Comparison of ENCODE assay signal across 8 mouse cellular contexts in genomic region chr4:128805150-128806042, GRCm38 (mm10). TPM values are rescaled to one million over a fixed set of nuclear protein-coding genes. Genes with fewer than 3 reads are reported as not detected.
DNase-seq lines count a peak whose midpoint lies in the region; ATAC-seq and TF ChIP-seq lines count a peak whose summit lies in the region.

No protein-coding gene starts in this region.

- no peaks in the 10 kb centered on the region for H3K27me3 ChIP-seq in liver, embryonic 13.5 days
- no peaks in the 10 kb centered on the region for H3K27me3 ChIP-seq in neural tube, embryonic 11.5 days (ENCODE audit: control insufficient read depth, insufficient read depth, low read length)

- peaks cover 5% of the 10 kb centered on the region; the same call in 1 of the 2 replicates for H3K4me1 ChIP-seq in embryonic fibroblast, embryonic 13.5 days (ENCODE audit: control insufficient read depth, insufficient read depth, low read length)
- peaks cover 63% of the 10 kb centered on the region for H3K4me1 ChIP-seq in liver, embryonic 13.5 days (replicated peaks)
- peaks cover 25% of the 10 kb centered on the region for H3K4me1 ChIP-seq in neural tube, embryonic 11.5 days (ENCODE audit: control insufficient read depth, insufficient read depth, low read length)

- no peak for TF ChIP-seq CTCF in embryonic fibroblast, embryonic 13.5 days (IDR thresholded peaks at IDR 0.05; ENCODE audit: borderline replicate concordance, insufficient read depth, low read length)

- peak overlapping the region; percentile 88 for H3K4me3 ChIP-seq in embryonic fibroblast, embryonic 13.5 days (ENCODE audit: insufficient read depth, low read length)
- peak overlapping the region; percentile 88 for H3K4me3 ChIP-seq in liver, embryonic 13.5 days (replicated peaks)
- peak overlapping the region; percentile 99 for H3K4me3 ChIP-seq in neural tube, embryonic 11.5 days (ENCODE audit: low read depth, low read length)

- no peaks in the 10 kb centered on the region for H3K9me3 ChIP-seq in liver, embryonic 13.5 days (replicated peaks)
- H3K9me3 ChIP-seq in neural tube, embryonic 11.5 days (ENCODE audit: control insufficient read depth, low read length) = no peaks in the 10 kb centered on the region

- ATAC-seq in liver, embryonic 13.5 days (ENCODE audit: low read depth) = peak; percentile 8; the same call in 1 of the 2 replicates
- ATAC-seq in neural tube, embryonic 11.5 days (ENCODE audit: insufficient read depth, low FRiP score, low TSS enrichment) = peak; percentile 13; the same call in 1 of the 2 replicates
- no peak for ATAC-seq in erythroid progenitor cell, adult 5-6 weeks (replicated peaks; ENCODE audit: low FRiP score, poor library complexity, severe bottlenecking)

- intact Hi-C loops in left cerebral cortex, postnatal 25 days (cut with DNase I) = no loop called here
- intact Hi-C loops in left cerebral cortex, postnatal 4 days (cut with DNase I) = no loop called here

- peak overlapping the region; percentile 45 for H3K27ac ChIP-seq in embryonic fibroblast, embryonic 13.5 days (ENCODE audit: insufficient read depth, low read length)
- H3K27ac ChIP-seq in liver, embryonic 13.5 days = peak overlapping the region; percentile 95
- H3K27ac ChIP-seq in neural tube, embryonic 11.5 days (ENCODE audit: low read depth, low read length) = peak overlapping the region; percentile 100

- H3K4me2 ChIP-seq in liver, embryonic 13.5 days = peak overlapping the region; percentile 99
- peak overlapping the region; percentile 98 for H3K4me2 ChIP-seq in neural tube, embryonic 11.5 days (ENCODE audit: low read depth)

- no peak for TF ChIP-seq POLR2A in embryonic fibroblast, embryonic 13.5 days (IDR thresholded peaks at IDR 0.05; ENCODE audit: low read depth, low read length)

- peak overlapping the region; percentile 95 for H3K9ac ChIP-seq in liver, embryonic 13.5 days
- H3K9ac ChIP-seq in neural tube, embryonic 11.5 days (ENCODE audit: low read length) = peak overlapping the region; percentile 99

- peak; percentile 44 to 46 for DNase-seq in left cerebral cortex, postnatal 25 days (ENCODE audit: low spot score in 2 of 2)
- DNase-seq in left cerebral cortex, postnatal 4 days = no peak
- DNase-seq in T-cell, adult 2 months (ENCODE audit: low spot score) = peak; percentile 31
- DNase-seq in induced T-regulatory cell, adult 2 months (ENCODE audit: low read depth) = peak; percentile 64
- DNase-seq in liver, embryonic 13.5 days = no peak
- peak; percentile 53 for DNase-seq in neural tube, embryonic 11.5 days (ENCODE audit: low spot score)

- no peaks in the 10 kb centered on the region for H3K36me3 ChIP-seq in liver, embryonic 13.5 days
- no peaks in the 10 kb centered on the region for H3K36me3 ChIP-seq in neural tube, embryonic 11.5 days (ENCODE audit: control insufficient read depth, insufficient read depth, low read length)

- WGBS in liver, embryonic 13.5 days (ENCODE audit: insufficient replicate concordance) = under 1% methylated on average over 70 of the region's 74 CpGs
- WGBS in neural tube, embryonic 11.5 days = under 1% methylated on average over 51 of the region's 74 CpGs

RNA-seq across cellular contexts. Expression of gene Zfp362, which starts 0.4 kb away (rescaled TPM):
- 10 to 100 TPM; 25.8 to 28.8 TPM for total RNA-seq in left cerebral cortex, postnatal 25 days (2021)
- total RNA-seq in left cerebral cortex, postnatal 4 days (2021) = 10 to 100 TPM; 62.4 to 66.2 TPM
- polyA plus RNA-seq in embryonic fibroblast, embryonic 13.5 days (2011; ENCODE audit: insufficient read length, low read depth, missing spikeins) = 22.1 and 26.3 TPM in 2 replicates
- polyA plus RNA-seq in liver, embryonic 13.5 days (2015; fragmentation: Nextera tagmentation; extraction: Ambion mirVana) = 7.1 and 7.3 TPM in 2 replicates
- 46.6 and 50.1 TPM in 2 replicates for polyA plus RNA-seq in neural tube, embryonic 11.5 days (2014; fragmentation: Nextera tagmentation; extraction: Ambion mirVana)
- total RNA-seq in erythroid progenitor cell, adult 5-6 weeks (2015; ENCODE audit: low replicate concordance) = 8.6 and 10.5 TPM in 2 replicates
- total RNA-seq in erythroid progenitor cell, adult 5-6 weeks (2017; ENCODE audit: low replicate concordance) = 0.08 and 0.26 TPM in 2 replicates

RNA-seq across cellular contexts. Expression of gene A3galt2, which starts 50.2 kb away (rescaled TPM):
- total RNA-seq in left cerebral cortex, postnatal 25 days (2021) = under 1 TPM; 0.25 to 0.32 TPM
- 1 to 10 TPM; 1.1 to 1.3 TPM for total RNA-seq in left cerebral cortex, postnatal 4 days (2021)
- 0.40 TPM in 1 of 2 replicates, not detected in the other for polyA plus RNA-seq in embryonic fibroblast, embryonic 13.5 days (2011; ENCODE audit: insufficient read length, low read depth, missing spikeins)
- not detected in 2 replicates for polyA plus RNA-seq in liver, embryonic 13.5 days (2015; fragmentation: Nextera tagmentation; extraction: Ambion mirVana)
- 0.33 and 0.45 TPM in 2 replicates for polyA plus RNA-seq in neural tube, embryonic 11.5 days (2014; fragmentation: Nextera tagmentation; extraction: Ambion mirVana)
- total RNA-seq in erythroid progenitor cell, adult 5-6 weeks (2015; ENCODE audit: low replicate concordance) = not detected in 2 replicates
- 0.08 TPM in 1 of 2 replicates, not detected in the other for total RNA-seq in erythroid progenitor cell, adult 5-6 weeks (2017; ENCODE audit: low replicate concordance)

Comparison
In these comparisons a context has a peak if more than half of its experiments do, and no peak if none do; other contexts are left out.
1. DNase-seq: peak in left cerebral cortex, postnatal 25 days (2 of 2), T-cell, adult 2 months (single experiment), induced T-regulatory cell, adult 2 months (single experiment) and neural tube, embryonic 11.5 days (single experiment); none in left cerebral cortex, postnatal 4 days (single experiment) and liver, embryonic 13.5 days (single experiment).
2. H3K27ac ChIP-seq: peak in every context shown above with its lines; median percentile 100 in neural tube, embryonic 11.5 days; 95 in liver, embryonic 13.5 days; 45 in embryonic fibroblast, embryonic 13.5 days.
3. Peak in every context shown above with its lines, with median percentiles within 50 percentile points of each other: H3K4me3 ChIP-seq.